Mouse (Mus musculus) macrophage (primary cell): ENCODE results near the gene Pcbd1. TPM values are rescaled to one million over a fixed set of nuclear protein-coding genes. Genes with fewer than 3 reads are reported as not detected.

Experiments
- H3K27ac ChIP-seq: fragments of 350-480 bp; formaldehyde crosslinking; 2 replicates; pipeline ENCODE4 v1.9.0; 2021
- H3K36me3 ChIP-seq: fragments of 350-480 bp; formaldehyde crosslinking; 2 replicates; pipeline ENCODE4 v1.9.0; 2021; ENCODE audit errors: inconsistent target
- H3K4me3 ChIP-seq: fragments of 350-480 bp; formaldehyde crosslinking; 2 replicates; pipeline ENCODE4 v1.9.0; 2021; ENCODE audit errors: inconsistent target
- H3K79me2 ChIP-seq: fragments of 350-480 bp; formaldehyde crosslinking; 2 replicates; pipeline ENCODE4 v1.9.0; 2021; ENCODE audit errors: inconsistent target
- WGBS: methylation state at CpG from one replicate; pipeline ENCODE4 v1.1.7; 2026; ENCODE audit warnings: inconsistent platforms; ENCODE audit not compliant: missing documents; 5-methylcytosine and 5-hydroxymethylcytosine counted together
- polyA plus RNA-seq: library from polyadenylated mRNA; stranded (reverse); fragments of 250-400 nt; gene quantifications from 3 replicates; pipeline ENCODE4 v1.2.4, GENCODE M21; 2018; ENCODE audit warnings: inconsistent platforms

Pcbd1 gene
- polyA plus RNA-seq, 1 experiment from 2014 or later, result not detected

GRCm38 (mm10) chr10:61134041-61134440 lies 44.9 kb downstream of the Pcbd1 start:
- Histone ChIP-seq H3K27ac (peak overlapping the region; percentile 59; the same call in 1 of the 2 replicates), H3K36me3 (peaks cover 58% of the 10 kb centered on the region), H3K79me2 (peaks cover 93% of the 10 kb centered on the region), H3K4me3 (no peak overlapping the region)
- WGBS, result 11% methylated on average over 2 of the region's 4 CpGs

GRCm38 (mm10) chr10:61135226-61135839 lies 46.2 kb downstream of the Pcbd1 start:
- Histone ChIP-seq H3K27ac (peak overlapping the region; percentile 59), H3K79me2 (peaks cover 93% of the 10 kb centered on the region), H3K4me3 (no peak overlapping the region), H3K36me3 (peaks cover 46% of the 10 kb centered on the region)
- WGBS, result 26% methylated on average over 3 of the region's 3 CpGs

DNA sequence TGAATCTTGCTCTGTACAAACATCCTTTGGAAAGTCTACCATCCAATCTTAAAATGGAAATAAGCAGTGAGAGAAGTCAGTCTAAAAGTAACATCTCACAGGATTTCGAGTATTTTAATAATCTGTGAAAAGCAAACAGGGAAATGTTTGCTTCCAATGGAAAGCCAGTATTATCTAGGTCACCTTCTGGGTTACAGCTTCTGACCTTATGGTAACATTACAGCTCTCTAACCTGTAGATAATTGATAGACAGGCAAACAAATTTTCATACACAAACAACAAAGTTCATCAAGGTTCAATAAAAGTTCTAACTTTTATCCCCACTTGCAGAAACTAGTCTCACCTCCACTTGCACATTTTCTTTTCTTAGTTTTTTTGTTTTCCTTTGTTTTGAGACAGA lies 48.4 kb downstream of the Pcbd1 start:
- WGBS, result 82% methylated on average over 1 of the region's 1 CpGs
- Histone ChIP-seq H3K4me3 (no peak overlapping the region), H3K79me2 (peaks cover 93% of the 10 kb centered on the region), H3K27ac (no peak overlapping the region), H3K36me3 (peaks cover 45% of the 10 kb centered on the region)

- Histone ChIP-seq H3K79me2 (peaks cover 86% of the 10 kb centered on the region), H3K27ac (peak overlapping the region; percentile 90), H3K36me3 (peaks cover 22% of the 10 kb centered on the region; the same call in 1 of the 2 replicates), H3K4me3 (no peak overlapping the region)
- 71% methylated on average over 2 of the region's 2 CpGs for WGBS
Observed at GRCm38 (mm10) chr10:61143343-61143742, 54.2 kb downstream of the Pcbd1 start.

Other genes with a start within 250 kb of the Pcbd1 start
- gene Sgpl1, start 58.4 kb downstream of the Pcbd1 start, polyA plus RNA-seq, result 300 to 430 TPM (median 368 TPM) in 3 replicates
- not detected in 3 replicates for gene Tbata, start 82.6 kb downstream of the Pcbd1 start, polyA plus RNA-seq
- gene Adamts14, start 184.1 kb downstream of the Pcbd1 start, polyA plus RNA-seq, result 0.06 to 0.09 TPM in 2 of 3 replicates, not detected in the other
- gene Prf1, start 208.5 kb downstream of the Pcbd1 start, polyA plus RNA-seq, result not detected in 3 replicates